Mouse (Mus musculus) B cell, adult 2 months (primary cell): ENCODE results near the gene Fbxl19.
"Not testable (repeated sequence)": the region's sequence is repeated elsewhere in the genome, so short reads cannot be mapped to it uniquely, and the experiment has no call there.

ENCODE experiments used
- DNase-seq, 2 experiments: peaks; one replicate each; pipeline ENCODE4 v3.0.0; 2022

Fbxl19 gene

DNA sequence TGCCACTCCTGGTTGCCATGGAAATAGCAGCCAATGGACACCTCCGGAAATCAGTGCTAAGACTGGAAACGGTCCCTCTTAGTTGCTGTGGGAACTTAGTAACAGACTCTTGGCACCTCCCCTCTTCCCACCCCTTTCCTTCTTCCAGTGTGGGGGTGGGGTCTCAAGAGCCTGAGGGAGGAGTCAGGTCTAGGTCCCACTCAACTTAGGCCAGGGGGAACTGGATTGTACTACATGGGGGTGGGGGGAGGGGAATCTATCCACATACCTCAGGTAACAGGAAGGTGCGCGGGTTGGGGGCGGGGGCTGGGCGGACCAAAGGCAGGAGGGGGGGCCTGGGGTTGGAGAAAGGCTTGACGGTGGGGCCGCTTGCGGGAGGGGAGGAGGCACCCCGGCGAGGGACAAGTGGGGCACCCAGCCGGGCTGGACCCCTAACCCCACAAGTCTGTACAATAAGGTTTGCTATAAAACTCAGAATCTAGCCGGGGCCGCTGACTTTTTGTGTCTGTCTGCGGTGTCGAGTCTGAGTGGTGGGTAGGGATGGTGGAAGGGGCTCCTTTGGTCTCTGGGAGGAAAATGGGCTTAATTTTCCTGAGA lies 24.8 kb downstream of the Fbxl19 start:
- peak; percentile 36 to 44 for DNase-seq

DNA sequence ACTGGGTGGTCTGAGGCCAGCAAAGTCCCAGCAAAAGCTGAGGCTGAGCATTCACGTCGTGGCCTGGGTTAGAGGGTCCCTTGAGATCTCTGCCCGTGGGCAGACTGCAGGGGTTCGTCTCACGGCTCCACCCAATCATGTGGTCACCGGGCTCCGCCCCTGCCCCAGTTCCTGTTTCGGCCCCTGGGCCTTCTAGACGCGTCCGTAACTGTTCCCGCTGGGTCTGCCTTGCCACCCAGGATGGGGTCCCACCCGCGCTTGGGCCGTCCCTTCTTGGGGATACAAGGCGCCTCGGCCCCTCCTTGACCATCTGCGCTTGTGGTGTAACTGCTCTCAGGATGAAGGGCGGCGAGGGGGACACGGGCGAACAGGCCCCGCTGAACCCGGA lies 25.3 kb downstream of the Fbxl19 start, which contains the start of gene Orai3:
Orai3 (plus strand) TSS at position 165 of the 388 bp plus-strand sequence.
- peak; percentile 90 to 91 for DNase-seq

DNA sequence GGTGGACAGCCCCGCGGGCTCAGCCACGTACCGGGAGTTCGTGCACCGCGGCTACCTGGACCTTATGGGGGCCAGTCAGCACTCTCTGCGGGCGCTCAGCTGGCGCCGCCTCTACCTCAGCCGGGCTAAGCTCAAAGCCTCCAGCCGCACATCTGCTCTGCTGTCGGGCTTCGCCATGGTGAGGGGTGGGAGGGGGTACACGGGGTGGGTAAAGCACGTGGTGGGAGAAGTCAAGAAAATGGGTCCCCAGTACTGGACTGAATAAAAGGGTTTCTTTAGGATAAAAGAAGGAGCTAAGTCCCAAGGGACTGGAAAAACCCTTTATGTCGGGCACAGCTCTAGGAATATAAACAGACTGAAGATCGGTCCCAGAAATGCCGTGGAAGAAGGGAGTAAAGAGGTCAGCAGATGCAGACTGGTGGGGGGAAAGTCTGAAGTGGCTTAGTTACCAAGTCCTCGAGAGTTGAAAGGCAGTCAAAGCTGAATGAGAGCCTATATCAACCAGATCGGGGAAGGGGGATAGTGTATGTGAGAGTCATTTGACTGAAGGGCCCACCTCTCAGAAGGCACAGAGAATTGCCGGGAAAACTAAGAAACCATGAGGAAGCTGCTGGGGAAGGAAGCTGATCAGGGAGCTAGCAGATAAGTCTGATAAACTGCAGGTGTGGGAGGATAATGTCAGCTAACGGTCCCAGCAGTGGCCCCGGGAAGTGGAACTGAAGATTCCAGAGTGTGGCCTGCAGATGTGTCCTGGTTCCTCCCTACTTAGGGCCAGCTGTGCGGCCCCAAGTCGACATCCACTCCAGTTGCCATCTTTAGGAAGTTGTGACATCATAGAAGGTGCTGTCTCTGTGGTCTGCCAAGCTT lies 25.9 kb downstream of the Fbxl19 start:
- DNase-seq = peak in 1 of 2 experiments; percentile 8

DNA sequence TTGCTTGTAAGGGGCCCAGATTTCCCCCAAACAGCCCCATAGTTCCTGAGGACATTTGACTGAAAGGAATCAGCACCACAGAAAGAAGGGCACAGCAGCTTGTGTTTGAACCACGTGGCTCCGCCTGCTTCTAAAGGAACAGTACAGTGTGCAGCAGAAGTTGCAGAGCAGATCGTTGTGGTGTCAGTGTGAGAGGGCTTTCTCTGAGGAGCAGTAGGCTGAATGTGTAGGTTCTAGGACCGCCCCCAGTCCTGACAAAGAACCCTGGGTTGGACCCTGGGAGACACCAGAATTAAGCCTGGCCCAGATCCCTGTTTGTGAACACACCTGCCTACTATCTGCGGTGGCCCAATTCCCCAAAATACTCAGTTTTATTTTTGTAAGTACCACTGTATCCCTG lies 26.9 kb downstream of the Fbxl19 start:
- DNase-seq = no peak

DNA sequence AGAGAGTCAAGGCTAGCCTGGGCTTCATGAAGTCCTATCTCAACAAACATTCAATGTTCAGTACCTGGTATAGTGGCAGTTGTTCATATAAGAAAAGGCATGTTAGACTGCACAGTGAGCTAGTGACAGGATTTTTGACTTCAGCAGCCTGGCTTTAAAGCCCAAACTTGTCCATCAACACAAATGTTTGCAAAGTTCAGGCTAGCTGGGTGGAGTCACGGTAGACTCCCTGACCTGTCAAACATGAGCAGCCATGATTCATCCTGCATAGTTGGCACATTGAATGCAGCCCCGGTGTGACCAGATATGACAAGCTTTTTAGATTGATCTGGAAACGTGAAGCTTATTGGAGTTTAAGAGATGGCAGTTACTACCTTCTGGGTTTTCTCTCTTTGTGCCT lies 27.7 kb downstream of the Fbxl19 start:
- DNase-seq = no peak

DNA sequence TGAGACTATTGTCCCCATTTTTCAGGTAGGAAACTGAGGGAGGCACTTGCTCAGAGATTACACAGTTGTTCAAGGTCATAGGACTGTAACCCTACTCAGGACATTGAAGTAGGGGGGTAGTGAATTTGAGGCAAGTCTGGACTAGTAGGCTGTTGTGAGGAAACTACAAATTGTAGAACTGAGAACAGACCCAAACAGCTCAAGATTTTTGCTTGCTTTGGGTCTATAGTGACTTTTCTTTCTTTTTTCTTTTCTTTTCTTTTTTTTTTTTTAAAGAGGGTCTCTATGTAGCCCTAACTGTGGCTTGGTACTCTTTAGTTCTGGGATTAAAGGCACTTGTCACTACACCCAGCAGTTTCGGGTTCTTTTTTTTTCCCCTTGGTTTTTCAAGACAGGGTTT lies 28.2 kb downstream of the Fbxl19 start:
- DNase-seq = no peak

DNA sequence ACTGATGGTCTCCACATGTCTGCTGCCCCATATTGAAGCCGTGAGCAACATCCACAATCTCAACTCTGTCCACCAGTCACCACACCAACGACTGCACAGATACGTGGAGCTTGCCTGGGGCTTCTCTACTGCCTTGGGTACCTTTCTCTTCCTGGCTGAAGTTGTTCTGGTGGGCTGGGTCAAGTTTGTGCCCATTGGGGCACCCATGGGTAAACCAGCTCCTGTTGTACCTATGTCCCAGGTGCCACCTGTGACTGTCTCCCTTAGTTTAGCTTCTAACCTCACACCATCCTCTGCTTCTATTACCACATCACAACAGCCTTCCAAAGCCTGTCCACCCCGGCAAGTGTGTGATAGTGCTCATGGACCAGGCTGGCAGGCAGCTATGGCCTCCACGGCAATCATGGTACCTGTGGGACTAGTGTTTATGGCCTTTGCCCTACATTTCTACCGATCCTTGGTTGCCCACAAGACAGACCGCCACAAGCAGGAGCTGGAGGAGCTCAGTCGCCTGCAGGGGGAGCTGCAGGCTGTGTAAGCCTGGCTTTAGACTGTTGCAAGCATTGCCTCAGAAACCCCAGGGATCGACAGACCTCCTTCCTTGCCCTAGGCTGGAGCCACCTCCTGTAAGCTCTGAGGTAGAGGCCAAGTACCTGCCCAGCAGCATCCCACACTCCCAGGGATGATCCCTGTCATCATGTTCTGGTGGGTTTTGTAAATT lies 29.5 kb downstream of the Fbxl19 start:
- DNase-seq = peak; percentile 80 to 81

DNA sequence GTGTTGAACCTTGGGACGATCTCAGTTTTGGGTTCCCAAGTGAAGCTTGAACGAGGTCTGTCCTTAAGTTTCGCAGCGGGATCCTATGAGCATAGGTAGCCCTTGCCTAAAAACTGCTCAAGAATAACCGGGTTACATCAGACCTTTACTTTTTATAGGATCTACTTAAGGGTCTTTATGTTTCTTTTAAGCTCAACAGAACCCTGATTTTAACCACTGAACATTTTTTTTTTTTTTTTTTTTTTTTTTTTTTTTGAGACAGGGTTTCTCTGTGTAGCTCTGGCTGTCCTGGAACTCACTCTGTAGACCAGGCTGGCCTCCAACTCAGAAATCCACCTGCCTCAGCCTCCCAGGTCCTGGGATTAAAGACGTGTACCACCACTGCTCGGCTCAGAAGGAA lies 31.5 kb downstream of the Fbxl19 start:
- DNase-seq = not testable (repeated sequence)

DNA sequence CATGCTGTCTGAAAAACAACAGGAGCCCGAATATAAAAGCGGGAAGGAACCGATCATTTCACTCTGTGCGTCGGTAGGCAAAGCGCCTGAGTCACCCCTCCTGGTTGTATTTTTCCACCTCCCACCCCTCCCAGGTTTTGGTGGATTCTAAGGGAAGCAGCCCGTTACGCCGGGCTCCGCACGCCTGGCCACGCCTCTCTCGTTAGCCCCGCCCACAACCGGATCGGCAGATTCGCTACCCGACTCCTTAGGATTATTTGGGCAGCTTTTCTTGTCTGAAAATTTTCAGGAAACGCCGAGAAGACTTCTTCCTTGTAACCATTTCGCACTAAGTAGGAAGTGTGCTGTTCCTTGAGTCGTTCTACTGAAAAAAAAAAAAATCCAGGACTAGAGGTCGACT lies 32.1 kb downstream of the Fbxl19 start, which contains the start of gene Setd1a:
Setd1a (plus strand) TSS at position 245 of the 400 bp plus-strand sequence.
- peak; percentile 86 to 88 for DNase-seq

DNA sequence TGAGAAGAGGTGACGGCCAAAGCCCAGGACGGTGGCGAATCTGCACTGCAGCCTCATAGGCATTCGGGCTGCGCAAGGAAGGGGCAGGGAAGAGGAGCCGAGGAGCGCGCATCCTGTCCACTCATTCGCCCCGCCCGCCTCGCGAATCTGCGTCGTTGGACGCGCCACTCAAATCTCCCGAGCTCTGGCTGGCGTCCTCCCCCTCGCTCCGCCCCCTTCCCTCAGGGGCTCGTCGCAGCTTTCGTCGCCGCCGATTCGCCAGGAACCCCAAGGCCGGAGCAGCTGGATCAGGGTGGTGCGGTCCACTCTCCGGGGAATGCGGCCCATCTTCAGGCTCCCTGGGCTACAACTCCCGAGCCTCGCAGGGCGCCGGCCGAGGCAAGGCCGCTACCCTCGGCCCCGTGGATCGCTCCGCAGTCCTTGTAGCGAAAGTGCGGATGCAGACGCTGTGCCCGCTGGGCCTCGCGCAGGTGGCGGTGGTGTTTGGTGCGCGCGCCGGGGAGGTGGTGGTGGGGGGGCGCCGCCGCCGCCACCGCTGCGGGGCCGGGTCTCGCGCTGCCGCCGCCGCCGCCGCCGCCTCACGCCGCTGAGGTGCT lies 32.6 kb downstream of the Fbxl19 start:
- DNase-seq = peak; percentile 96 to 97

DNA sequence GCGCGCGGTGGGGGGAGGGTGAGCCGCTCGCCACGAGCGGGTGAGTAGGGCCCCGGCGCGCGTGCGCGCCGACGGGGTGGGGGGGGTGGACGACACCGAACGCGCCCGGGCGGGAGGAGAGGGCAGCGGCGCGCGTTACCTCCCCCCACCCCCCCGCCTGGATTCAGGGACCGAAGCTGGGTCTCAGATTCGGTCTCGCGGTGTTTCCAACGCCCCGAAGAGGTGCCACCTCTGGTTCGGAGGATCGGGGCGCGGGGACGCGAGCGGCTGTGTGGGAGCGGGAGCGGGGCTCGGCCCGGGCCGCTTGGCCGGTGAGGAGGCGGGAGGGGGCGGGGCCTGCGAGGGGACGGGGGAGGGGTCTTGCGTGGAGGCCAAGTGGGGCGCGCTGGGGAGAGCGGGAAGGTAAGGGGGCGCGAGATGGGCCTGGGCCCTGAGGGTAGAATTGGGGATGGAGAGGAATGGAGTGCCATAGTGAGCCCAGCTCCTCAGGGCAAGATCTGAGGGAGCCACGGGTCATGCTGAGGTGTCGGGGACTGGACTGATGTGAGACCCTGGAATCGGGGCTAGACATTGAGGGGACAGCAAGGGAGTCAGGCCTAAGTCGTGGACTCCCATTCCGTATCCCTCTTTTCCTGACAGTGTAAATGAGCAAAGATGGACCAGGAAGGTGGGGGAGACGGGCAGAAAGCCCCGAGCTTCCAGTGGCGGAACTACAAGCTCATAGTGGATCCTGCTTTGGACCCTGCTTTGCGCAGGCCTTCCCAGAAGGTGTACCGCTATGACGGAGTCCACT lies 33.3 kb downstream of the Fbxl19 start:
- DNase-seq = peak in 1 of 2 experiments; percentile 47

DNA sequence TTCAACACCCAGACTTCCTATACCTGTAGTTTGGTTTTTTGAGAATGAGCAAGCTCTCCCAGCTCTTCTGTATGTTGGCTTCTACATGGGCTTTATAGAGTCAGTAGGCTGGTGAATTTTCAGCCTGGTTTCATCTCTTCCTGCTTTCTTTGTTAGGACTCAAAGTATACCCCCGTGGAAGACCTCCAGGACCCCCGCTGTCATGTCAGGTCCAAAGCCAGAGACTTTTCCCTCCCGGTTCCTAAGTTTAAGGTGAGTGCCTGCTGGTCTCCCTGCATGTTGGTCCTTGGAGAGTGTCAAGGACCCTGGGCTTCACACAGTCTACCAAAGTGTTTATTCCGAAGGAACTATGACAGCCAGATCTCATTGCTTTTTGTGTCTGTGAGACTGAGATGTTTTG lies 34.0 kb downstream of the Fbxl19 start:
- DNase-seq = no peak

DNA sequence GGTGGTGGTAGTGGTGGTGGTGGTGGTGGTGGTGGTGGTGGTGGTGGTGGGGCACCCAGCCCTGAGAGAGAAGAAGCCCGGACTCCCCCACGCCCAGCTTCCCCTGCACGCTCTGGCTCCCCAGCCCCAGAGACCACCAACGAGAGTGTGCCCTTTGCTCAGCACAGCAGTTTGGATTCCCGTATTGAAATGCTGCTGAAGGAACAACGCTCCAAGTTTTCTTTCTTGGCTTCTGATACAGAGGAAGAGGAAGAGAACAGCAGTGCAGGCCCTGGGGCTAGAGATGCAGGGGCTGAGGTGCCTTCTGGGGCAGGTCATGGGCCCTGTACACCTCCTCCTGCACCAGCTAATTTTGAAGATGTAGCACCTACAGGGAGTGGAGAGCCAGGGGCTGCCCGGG lies 41.0 kb downstream of the Fbxl19 start, which contains the start of gene Gm49388:
Gm49388 (plus strand) TSS at position 301 of the 400 bp plus-strand sequence.
- DNase-seq = no peak

DNA sequence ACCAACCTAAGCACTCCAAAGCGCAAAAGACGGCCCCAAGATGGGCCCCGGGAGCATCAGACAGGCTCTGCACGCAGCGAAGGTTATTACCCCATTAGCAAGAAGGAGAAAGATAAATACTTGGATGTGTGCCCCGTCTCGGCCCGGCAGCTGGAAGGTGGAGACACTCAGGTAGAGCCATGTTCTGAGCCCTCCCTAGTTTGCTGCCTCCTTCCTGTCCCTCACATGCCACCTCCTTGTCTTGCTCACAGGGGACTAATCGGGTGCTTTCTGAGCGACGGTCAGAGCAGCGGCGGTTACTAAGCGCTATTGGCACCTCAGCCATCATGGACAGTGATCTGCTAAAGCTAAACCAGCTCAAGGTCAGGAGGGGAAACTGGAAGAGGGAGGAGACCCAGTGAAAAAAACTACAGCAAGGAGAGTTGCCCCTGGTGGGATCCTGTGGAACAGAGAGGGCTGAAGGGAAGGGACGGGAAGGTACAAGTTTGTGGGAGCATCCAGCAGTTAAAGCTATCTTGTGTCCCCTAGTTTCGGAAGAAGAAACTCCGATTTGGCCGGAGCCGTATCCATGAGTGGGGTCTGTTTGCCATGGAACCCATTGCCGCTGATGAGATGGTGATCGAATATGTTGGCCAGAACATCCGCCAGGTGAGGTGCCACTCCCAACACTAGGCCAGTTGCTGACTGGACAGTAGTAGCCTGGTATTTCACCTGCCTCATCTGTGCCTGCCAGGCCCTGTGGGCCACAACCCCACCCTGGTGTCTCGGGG lies 52.9 kb downstream of the Fbxl19 start:
- DNase-seq = no peak

DNA sequence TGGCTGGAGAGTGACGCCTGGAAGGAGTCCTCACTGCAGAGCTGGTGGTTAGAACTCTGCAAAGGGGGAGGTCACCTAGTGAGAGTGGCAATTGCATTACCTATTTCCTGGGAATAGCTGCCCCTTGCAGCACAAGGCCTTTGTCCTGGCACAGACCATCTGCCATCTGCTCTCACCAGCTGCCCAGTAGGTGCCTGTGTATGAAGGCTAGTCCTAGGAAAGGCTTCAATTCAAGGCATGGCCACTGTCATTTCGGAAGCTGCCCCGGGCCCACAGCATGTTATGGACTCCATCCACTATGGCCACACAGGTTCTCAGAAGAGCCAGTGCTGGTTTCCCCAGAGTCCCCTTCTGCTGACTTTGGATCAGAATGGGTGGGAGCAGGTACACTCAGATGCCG lies 54.2 kb downstream of the Fbxl19 start:
- no peak for DNase-seq

DNA sequence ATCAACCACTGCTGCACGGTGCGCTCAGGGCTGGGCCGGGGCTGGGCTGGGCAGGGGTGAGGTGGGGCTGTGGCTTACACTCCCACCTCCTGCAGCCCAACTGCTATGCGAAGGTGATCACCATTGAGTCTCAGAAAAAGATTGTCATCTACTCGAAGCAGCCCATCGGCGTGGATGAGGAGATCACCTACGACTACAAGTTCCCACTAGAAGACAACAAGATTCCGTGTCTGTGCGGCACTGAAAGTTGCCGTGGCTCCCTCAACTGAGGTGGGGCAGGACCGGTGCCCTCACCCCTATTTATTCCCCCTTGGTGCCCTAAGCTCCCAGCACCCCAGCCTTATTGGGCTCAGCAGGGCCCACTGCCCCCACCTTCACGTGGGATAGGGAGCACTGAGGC lies 54.9 kb downstream of the Fbxl19 start:
- no peak for DNase-seq

DNA sequence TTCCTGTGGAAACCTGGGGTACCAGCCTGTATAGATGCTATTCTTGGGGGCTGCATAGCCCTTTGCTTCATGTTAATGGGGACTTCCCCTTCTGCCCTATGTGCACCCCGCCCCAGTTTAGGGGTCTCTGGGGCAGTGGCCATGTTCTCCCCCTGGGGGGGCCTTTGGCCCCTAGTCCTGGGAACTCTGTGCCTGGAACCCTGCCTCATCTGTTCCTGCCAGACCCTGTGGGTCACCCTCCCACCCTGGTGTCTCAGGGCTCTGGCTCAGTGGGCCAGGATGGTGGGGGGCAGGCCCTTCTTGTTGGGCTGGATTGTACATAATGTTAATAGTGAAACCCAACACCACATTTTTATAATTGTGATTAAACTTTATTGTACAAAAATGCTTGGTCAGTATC lies 55.4 kb downstream of the Fbxl19 start:
- DNase-seq = no peak

DNA sequence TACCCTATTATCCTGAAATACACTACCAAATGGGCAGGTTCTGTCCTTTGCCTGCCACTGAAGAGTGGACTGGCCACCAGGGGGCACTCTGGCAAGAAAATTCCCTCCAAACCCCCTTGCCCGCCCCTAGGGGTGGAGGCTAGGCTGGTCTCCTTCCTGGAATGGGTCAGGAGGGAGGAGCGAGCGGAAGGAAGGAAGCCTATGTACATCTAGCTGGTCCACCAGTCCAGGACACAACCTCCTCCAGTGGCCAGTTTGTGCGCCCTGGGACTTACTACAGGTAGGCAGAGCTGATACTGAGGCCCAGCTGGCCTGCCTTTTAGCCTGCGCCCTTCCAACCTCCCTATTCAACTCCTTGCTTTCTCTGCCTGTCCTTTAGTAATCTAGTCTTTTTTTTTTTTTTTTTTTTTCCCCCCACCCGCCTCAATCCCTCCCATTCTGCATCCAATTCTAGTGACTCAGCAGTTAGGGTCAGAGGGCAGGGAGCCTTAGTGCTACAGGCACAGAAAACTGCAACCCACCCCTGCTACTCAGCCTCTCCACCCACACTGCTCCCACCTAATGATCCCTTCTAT lies 56.2 kb downstream of the Fbxl19 start, which contains the start of gene Hsd3b7:
Hsd3b7 (plus strand) TSS at position 170 of the 575 bp plus-strand sequence.
- DNase-seq = peak; percentile 87

DNA sequence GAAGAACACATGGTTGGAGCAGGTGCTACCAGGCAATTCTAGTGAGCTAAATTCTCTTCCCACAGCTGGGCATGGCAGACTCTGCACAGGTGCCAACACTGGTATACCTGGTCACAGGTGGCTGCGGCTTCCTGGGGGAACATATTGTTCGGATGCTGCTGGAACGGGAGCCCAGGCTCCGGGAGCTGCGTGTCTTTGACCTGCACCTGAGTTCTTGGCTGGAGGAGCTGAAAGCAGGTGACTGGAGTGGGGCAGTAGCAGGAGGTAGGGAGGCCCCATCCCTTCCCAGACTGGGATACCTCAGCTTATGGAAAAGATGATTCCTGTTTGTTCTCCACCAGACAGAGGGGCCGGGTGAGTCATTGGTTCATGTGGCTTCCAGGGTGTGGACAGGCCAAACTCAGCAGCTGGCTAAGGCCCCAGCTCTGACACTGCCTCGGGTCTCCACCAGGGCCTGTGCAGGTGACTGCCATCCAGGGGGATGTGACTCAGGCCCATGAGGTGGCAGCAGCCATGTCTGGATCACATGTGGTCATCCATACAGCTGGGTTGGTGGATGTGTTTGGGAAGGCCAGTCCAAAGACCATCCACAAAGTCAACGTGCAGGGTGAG lies 56.8 kb downstream of the Fbxl19 start:
- no peak for DNase-seq

DNA sequence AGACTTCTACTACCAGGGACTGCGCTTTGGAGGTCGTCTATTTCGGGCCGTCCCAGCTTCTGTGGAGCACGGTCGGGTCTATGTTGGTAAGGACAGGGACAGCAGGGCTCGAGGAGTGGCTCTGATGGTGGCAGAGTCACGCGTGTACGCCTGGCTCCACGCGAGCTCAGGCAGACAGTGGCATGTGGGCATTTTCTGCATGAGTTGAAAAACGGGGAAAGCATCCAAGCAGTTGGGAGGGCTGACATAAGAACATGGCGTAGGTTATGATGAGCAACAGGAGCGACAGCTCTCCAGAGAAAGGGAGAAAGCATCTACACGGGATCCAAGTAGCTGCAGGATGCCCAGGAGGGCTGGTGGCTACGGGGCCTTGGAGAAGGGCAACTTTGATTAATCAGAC lies 58.0 kb downstream of the Fbxl19 start:
- DNase-seq = no peak
